Mouse (Mus musculus): ENCODE results near the gene Gm20388.

The Gm20388 gene

DNA sequence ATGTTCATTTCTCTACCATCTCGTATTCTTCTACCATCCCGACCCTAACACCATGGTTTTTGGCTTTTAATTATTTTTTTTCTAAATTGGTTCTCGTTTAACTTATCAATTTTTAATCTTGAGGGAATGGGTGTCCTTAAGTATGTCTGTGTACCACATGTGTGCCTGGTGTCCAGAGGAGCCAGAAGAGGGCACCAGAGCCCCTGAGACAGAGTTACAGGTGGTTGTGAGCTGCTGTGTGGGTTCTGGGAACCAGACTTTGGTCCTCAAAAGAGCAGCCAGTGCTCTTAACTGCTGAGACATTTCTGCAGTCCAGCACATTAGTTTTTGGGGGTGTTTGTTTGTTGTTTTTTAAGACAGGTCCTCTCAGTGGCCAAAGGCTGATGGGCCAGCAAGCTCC is 485.3 kb downstream of the Gm20388 start:
- DNase-seq (ENCODE audit: low spot score) = no peak

- DNase-seq (ENCODE audit: low spot score) = no peak
These were observed 486.1 kb downstream of the Gm20388 start for GRCm38 (mm10) chr8:120396756-120397155.

- no peak for DNase-seq (ENCODE audit: low spot score)
These were observed 487.1 kb downstream of the Gm20388 start for GRCm38 (mm10) chr8:120397444-120398411.

DNA sequence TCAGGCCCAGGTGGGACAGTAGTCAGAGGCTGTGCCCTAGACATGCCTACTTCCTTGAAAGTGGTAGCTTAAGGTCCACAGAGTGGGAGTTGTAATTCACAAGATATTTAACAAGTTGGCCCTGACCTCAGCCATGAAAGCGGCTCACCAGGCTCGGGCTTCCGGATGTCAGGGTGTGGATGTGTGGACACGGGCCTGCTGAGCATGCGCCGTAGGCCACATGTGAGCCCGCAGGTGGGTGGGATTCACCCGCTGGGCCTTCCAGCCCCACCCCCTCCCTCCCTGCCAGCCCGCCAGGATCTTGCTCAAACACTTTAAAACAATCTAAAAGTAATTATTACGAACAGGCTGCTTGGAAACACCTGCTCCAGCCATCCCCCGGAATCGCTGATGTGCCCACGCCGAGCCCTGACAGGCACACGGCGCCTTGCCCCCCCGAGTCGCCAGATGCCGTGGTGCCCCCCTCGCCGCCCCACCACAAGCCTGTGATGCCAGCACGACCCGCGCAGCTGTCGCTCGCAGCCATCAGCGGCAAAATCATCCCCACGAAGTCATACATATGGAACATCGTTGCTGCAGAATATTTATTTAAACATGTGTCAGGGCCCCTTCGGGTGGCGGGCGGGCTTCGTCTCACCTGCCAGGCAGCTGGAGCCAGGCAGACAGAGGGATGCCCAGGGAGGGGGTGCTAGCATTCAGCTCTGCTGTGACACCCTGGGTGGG is 488.7 kb downstream of the Gm20388 start:
- no peak for DNase-seq (ENCODE audit: low spot score)

DNA sequence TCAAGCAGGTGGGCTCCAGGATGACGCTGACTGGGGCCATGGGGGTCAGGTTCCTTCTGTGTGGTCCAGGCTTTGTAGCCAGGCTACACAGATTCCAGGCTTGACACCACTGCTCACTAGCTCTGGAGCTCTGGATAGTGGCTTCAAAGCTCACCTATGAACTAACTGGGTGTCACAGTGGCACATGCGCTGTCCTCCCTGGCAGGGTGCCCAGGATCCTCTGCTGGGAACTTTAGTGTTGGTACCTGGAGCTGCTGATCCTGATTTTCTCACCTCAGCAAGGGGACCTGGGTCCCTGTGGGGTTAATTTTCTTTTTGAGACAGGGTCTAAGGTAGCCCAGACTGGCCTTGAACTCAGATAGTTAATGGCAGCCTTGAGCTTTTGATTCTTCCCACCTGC is 490.6 kb downstream of the Gm20388 start:
- DNase-seq (ENCODE audit: low spot score) = no peak

- no peak for DNase-seq (ENCODE audit: low spot score)
These were observed 491.1 kb downstream of the Gm20388 start for GRCm38 (mm10) chr8:120401712-120402111.

- no peak for DNase-seq (ENCODE audit: low spot score)
These were observed 493.1 kb downstream of the Gm20388 start for GRCm38 (mm10) chr8:120403606-120404269.

- no peak for DNase-seq (ENCODE audit: low spot score)
These were observed 494.0 kb downstream of the Gm20388 start for GRCm38 (mm10) chr8:120404609-120405036.

DNA sequence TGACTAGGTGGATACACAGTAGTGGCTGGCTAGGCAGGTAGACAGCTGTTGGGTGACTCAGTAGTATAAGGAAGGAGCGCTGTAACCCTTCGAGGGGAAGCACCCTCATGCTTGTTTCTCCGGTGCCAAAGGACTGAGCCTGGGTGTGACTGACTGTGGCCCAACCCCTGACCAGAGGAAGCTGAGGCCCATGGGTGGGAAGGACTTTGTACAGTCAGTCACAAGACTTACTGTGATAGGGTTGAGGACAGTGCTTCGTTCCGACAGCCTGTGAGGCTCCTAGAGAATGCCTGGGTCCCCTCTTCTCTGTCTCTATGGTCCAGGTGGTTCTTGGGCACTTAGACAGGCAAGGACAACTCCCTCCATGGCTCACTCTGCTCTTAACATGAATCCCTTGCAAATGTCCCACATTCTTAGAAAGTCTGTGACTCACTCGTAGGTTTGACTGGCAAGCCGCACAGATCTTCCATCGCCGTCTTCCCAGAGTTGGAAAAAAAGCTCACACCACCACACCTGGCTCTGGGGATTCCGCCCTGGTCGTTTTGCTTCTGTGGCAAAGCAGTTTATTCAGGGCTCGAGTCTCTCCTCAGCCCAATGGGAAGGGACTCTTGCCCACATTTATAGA is 495.5 kb downstream of the Gm20388 start:
- DNase-seq (ENCODE audit: low spot score) = no peak

DNA sequence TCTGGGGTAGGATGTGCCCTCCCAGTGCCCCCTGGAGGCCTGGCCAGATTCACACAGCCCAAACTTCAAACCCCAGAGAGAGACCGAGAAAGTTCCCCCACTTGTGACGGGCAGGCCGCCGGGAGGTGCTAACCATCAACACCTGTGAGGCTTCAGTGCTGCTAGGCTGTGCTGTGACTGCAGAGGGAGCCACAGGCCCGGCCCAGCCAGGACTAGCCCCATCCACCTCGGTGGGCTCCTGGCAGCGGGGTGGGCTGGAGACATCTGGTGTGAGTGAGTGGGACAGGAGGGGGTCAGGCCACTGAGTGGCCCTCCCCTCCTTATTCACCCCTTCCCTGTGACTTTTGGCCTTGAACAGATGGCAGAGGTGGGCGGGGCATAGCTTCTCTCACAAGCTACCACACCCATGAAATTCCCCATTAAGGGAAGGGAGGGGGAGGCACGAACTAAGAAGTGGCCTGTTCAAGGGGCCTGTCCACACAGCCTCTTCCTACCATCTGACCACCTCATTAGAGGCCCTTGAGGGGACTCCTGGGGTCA is 497.1 kb downstream of the Gm20388 start:
- DNase-seq (ENCODE audit: low spot score) = no peak

DNA sequence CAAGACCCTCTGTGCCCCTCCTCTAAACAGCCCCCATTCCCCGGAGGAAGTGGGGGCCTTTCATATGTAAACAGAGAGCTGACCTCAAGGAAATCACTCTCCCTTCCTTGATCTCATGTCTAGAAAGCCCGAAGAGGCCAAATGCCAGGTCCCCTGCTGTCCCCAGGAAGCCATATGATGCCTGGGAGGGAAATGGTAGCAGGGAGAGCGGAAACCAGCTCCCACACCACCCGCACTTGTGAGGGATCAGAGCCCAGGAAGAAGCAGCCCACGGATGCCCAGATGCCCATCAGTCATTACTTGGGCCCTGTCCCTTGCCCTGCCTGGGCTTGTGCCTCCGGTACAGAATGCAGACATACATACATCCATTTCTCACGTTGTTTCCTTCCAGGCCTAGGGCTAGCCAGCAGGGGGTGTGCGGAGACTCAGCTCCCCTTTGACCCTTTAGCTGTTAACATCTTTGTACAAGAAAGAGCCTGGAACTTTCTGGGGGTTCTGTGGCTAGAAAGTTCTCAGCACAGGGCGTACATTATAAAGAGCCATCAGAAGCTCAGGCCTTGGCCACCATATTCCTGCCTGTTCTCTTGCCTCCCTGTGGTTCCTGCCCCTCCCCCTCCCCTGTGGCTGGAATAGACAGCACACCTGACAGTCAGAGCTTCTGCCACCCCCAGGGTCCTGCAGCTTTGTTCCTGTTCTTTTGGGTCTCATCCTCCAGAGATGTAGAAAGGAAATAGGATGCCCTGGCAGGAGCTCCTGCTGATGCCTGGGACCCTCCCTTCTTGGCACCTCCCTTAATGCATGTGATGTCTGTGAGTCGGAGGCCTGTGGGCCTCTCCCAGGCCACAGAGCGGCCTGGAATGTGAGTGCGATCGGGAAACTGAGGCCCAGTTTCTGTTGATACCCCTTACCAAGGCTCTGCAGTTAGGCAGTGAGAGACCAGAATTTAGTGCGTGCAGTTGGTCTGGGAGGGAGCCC is 497.9 kb downstream of the Gm20388 start:
- no peak for DNase-seq (ENCODE audit: low spot score)

DNA sequence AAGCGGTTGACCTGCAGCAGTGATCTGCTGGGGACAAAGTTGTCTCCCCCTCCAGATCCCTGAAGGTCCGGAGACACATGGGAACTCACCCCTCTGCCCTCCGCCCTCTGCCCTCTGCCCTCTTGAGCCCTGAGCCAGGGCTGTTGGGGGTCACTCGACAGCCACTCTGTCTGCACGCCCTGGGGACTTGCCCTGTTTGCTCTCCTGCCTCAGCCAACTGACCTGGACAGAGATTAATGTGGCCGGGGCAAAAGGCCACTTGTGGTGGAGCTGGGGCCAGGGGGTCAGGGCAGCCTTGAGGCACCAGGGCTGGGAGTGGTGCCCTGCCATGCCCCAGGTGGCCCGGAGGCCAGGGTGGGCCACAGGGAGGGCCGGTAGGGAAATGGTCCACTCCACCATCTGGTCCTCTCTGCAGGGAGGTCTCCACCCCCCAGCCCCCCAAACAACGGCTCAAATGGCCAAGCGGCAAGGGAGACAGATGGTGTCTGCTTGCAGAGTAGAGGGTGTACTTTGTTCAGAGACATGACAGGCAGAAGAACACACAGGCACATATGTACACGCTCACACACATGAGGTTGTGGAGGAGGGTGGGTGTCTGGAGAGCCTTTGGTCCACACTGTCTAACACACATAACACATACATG is 498.9 kb downstream of the Gm20388 start:
- DNase-seq (ENCODE audit: low spot score) = no peak

DNA sequence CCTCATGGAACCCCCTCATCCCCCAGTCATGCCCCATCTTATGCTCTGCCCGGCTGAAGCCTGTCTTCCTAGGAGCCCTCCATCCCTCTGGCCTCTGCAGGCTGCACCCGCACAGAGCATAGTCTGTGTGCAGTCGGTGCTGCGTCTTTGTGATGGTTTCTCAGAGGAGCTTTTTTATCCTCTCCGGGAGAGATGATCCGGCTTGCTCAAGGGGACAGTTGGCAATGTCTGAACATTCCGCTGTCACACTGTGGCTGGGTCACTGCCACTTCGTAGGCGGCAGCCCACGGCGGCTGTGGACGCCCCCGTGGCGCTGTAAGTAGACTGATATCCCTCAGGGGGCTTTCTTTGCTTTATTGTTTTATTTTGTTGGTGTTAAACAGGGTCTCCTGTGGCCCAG is 500.4 kb downstream of the Gm20388 start:
- DNase-seq (ENCODE audit: low spot score) = no peak

GRCm38 (mm10) chr8:120411862-120412261 is 501.2 kb downstream of the Gm20388 start:
- no peak for DNase-seq (ENCODE audit: low spot score)

- DNase-seq (ENCODE audit: low spot score) = no peak
These were observed 501.7 kb downstream of the Gm20388 start for GRCm38 (mm10) chr8:120412357-120412756.

DNA sequence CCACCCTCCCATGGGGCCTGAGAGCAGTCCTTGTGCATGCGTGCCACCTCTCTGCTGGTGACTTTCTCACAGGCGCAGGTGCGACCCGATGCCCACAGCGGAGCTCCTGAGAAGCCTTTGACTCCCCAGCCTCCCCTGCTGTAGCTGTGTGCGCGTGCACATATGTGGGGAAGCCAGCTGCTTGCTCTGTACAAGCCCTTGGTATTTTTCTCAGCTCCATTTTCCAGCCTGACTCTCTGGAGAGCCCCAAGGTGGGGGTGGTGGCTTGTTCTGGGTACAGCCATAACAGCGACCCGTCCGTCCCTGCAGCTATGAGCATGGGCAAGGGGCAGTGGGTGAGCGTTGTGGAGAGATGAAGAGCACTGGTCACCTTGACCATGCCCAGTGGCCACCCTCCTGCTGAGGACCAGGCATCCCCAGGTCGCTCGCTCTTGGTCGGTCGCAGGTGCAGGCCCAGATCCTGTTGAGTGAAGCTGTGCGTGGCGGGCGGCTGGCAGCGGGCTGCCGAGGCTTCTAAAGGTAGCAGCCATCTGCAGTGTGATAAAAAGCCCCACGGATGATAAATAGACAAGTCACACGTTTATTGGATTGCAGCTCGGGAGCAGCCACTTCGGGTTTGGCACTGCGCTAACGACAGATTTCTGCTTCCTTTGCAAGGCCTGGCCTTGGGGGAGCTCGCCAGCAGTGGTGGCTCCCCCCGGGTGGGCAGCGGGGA is 502.4 kb downstream of the Gm20388 start:
- DNase-seq (ENCODE audit: low spot score) = no peak

DNA sequence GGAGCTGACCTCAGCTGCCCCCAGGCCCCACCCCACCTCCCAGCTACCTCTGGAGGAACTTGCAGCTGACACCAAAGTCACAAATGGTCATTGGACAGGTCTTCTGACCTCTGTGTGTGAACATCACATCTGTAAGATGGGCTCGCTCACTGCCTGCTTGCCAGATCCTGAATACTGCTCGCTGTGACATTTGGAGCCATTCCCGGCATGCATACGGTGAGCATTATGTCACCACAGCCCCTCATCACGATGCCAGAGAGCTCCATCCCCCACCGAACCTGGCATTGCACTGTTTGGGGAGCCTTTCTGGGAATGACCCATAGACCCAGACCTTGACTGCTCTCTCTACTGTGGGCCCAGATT is 503.0 kb downstream of the Gm20388 start:
- DNase-seq (ENCODE audit: low spot score) = no peak

GRCm38 (mm10) chr8:120414216-120414615 is 503.6 kb downstream of the Gm20388 start:
- DNase-seq (ENCODE audit: low spot score) = peak; percentile 68

- no peak for DNase-seq (ENCODE audit: low spot score)
These were observed 504.8 kb downstream of the Gm20388 start for GRCm38 (mm10) chr8:120415474-120415873.

DNA sequence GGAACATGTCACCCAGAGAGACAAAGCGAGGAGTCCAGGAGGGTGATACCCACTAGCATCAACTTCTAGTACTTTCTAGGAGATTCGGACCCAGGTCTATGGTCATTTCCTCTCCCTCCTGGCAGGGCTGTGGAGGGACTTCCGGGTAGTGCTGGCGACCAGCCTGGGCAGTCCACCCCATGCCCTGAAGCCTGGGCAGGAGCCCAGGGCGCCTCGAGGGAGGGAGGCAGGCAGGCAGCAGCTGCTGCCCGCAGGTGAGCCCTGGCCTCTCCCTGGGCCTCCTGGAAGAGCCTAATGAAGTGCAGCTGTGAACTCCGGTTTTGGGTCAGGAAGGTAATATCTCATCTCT is 505.5 kb downstream of the Gm20388 start:
- DNase-seq (ENCODE audit: low spot score) = no peak

Data from adipocyte (in vitro differentiated cells).